Mouse (Mus musculus): ENCODE results near the gene Olig2. TPM values are rescaled to one million over a fixed set of nuclear protein-coding genes. Genes with fewer than 3 reads are reported as not detected.
"Not testable (repeated sequence)": the region's sequence is repeated elsewhere in the genome, so short reads cannot be mapped to it uniquely, and the experiment has no call there.

Olig2 gene
- total RNA-seq, 2 experiments from 2014 or later, result not detected

- DNase-seq (ENCODE audit: low spot score in 2 of 2), result peak in 1 of 2 experiments; percentile 13
These were observed 1.0 kb downstream of the Olig2 start for GRCm38 (mm10) chr16:91226038-91226882.

DNA sequence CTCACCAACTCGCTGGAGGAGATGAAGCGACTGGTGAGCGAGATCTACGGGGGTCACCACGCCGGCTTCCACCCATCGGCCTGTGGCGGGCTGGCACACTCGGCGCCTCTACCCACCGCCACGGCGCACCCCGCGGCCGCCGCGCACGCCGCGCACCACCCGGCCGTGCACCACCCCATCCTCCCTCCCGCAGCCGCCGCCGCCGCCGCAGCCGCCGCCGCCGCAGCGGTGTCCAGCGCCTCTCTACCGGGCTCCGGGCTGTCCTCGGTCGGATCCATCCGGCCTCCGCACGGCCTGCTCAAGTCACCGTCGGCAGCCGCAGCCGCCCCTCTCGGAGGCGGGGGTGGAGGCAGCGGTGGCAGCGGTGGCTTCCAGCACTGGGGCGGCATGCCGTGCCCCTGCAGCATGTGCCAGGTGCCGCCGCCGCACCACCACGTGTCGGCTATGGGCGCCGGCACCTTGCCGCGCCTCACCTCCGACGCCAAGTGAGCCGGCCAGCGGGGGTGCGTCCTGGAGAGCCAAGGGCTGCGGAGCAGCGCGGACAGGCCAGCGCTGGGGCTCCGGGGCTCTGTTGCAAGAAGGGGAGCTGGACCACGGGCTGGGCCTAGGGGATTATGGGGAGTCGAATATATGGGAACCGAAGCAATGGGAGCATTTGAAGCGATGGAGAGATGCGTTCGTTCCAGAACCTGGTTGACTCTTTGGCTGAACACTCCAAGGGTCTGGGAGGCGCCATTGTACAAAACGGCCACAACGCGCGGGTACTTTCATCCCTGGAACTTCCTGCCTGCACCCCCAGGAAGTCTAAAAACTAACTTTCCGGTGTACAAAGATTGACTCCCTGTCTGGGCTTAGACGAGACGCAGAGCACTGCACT, 1.9 kb downstream of the Olig2 start:
- no peak for DNase-seq (ENCODE audit: low spot score in 2 of 2)

- no peak for DNase-seq (ENCODE audit: low spot score in 2 of 2)
These were observed 2.4 kb downstream of the Olig2 start for GRCm38 (mm10) chr16:91227760-91228043.

- DNase-seq (ENCODE audit: low spot score in 2 of 2), result no peak
These were observed 3.2 kb downstream of the Olig2 start for GRCm38 (mm10) chr16:91228238-91229071.

DNA sequence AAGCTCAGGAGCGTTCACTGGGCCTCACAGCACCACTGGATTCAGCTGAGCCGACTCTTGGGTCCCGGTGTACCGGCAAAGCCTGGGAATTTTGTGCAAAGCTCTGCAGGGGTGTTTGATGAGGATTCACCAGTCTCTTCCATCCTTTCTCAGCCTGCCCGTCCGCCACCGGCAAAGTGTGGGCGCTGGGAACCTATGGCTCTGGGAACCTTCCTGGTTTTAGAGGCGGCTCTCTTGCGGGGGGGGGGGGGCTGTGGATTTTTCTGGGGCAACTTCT, 3.8 kb downstream of the Olig2 start:
- no peak for DNase-seq (ENCODE audit: low spot score in 2 of 2)

GRCm38 (mm10) chr16:91229643-91230042, 4.4 kb downstream of the Olig2 start:
- no peak for DNase-seq (ENCODE audit: low spot score in 2 of 2)

DNA sequence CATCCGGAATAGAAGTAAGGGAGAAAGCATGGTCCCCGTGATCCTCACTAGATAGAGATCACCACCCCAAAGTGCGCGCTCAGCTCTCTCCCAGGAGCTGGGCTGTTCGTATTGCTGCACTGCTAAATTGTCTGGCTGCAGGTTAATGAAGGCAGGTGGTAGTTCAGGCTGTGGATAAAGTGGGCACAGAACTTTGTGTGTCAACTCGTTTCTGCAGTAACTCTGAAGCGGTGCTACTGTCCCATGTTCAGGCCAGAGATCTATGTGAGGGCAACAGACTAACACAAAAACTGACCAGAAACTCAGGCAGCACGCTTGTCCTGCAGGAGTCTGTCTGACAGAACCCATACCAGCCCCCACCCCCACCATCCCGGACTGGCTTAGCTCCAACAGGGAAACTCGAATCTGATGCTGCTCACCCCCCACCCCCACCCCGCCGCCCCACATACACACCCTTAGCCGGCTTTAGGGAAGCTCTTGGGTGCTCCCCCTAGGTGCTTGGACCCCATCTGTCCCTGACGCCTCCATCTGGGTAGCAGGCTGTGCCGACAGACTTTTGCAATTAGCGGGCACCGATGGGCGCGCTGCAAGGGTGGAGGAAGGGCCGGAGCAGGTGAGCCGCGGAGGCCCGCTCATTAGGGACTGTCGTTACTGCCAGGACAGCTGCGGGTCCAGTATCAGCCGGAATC, 6.7 kb downstream of the Olig2 start:
- no peak for DNase-seq (ENCODE audit: low spot score in 2 of 2)

DNA sequence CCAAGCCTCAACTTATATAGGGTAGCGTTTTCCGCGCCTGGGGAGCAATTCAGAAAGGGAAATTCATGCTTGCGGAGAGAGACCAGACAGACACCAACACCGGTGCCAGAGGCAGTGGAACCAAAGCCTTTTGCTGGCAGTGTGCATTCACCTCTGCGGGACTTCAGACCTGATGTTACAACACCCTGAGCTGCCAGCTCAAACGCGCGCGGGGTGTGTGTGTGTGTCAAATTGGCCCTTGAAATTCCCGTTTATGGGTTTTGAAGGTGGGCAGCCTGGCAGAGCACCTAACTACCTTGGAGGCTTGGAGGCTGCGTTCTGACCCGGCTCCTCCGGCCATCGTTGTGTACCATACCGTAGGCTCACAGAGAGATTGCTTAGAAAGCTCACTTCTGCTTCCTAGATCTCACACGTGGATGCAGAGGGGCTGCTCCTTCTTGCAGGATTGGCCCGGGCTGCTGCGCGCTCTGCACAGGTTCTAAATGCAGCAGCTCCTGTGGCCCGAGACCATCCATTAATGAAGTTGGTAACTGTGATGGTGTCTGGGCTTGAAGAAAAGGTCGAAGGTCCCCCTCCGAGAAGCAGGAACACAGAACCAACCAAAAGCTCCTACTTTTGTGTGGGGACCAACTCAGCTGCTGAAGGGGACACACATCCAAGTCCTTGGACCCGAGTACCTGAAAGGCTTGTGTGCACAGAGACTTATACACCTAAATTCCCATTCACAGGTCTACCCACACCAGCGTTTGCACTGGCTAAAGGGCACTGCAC, 7.4 kb downstream of the Olig2 start:
- no peak for DNase-seq (ENCODE audit: low spot score in 2 of 2)

DNA sequence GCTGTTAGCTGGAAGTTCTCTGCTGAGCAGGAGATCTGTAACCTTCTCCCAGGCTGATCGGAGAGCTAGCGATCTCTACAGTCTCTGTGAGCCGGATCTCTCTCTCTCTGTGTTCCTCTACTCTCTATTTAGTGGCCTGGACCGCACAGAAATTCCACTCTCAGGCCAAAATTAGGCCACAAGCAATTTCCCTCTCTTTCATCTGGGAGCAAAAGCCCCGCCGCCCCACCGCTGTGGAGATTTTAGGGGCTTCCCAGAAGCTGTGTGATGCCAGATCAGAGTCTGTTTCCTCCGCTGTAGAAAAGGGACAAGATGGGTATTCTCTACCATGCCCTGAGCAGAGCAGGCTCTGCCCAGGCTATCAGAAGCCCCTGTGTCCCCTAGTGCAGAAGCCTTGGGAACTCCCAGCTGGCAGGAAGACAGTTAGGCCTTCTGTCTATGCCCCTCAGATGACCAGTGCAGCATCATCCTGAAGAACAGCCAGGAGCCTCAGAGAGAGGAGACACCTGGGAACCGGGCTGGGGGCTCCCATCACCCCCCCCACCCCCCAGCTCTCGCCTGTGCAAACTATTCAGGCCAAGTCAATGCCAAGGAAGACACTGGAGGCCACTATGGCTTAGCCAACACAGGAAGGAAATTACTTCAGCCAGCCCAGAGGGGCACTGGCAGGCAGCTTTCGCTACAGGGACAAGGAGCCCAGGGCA, 8.1 kb downstream of the Olig2 start:
- DNase-seq (ENCODE audit: low spot score in 2 of 2), result no peak

- DNase-seq (ENCODE audit: low spot score in 2 of 2), result no peak
These were observed 13.8 kb downstream of the Olig2 start for GRCm38 (mm10) chr16:91239024-91239423.

- no peak for DNase-seq (ENCODE audit: low spot score in 2 of 2)
These were observed 21.0 kb downstream of the Olig2 start for GRCm38 (mm10) chr16:91246292-91246691.

DNA sequence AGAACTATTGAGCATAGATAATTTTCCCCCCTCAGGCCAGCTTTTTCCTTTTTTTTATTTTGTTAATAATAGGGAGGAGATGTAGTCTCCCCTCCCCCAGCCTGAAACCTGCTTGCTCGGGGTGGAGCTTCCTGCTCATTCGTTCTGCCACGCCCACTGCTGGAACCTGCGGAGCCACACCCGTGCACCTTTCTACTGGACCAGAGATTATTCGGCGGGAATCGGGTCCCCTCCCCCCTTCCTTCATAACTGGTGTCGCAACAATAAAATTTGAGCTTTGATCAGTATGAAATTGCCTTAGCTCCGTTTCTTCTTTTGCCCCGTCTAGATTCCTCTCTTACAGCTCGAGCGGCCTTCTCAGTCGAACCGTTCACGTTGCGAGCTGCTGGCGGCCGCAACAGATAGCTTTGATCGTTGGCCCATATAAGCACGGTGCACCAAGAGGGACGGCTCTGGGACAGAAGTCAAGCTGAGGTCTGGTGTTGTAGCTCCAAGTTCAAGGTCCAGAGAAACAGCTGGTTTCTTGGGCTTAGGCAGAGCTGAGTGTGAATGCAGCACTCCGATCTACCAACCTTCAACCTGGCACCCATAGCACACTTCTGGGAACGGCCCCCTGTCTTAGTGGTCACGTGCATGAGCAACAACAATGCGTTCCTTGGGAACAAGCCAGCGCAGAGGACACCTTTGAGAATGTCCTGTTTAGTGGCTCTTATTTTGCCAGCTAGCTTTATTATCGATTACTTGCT, 30.3 kb downstream of the Olig2 start:
- not testable (repeated sequence) for DNase-seq (ENCODE audit: low spot score in 2 of 2)

GRCm38 (mm10) chr16:91258956-91259355, 33.7 kb downstream of the Olig2 start:
- no peak for DNase-seq (ENCODE audit: low spot score in 2 of 2)

GRCm38 (mm10) chr16:91260861-91261260, 35.6 kb downstream of the Olig2 start:
- no peak for DNase-seq (ENCODE audit: low spot score in 2 of 2)

DNA sequence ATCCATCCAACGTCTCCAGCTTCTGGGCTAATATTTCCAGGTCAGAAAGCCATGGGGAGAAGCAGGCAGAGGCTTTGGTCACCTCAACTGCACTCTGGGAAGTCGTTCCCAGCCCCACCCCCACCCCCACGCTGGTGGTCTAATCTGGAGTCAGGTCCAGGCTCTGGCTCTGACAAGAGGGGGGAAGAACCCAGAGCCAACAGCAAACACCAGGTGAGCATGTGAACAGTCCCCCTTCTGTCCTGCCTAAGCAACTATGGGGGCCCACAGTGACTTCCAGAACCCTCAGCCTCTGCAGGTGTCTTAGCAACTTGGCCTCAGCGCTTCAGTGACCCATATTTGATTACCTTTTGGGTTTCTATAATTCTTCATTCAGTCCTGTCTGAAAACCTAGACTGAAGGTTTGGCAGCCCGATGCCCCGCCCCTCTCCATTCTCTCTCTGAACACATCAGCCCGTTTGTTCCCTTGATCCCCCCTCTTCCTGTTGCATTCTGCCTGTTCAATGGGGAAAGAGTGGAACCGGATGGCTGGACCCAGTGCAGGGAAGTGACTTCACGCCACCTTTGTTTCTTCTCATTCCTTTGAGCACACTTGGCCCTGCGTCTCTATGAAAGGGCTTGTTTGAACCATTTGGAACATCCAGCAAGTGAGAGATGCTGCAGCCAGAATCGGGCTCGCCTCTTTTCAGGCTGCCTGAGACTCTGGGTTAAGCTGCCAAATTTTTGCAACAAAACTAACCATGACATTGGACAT, 37.4 kb downstream of the Olig2 start:
- no peak for DNase-seq (ENCODE audit: low spot score in 2 of 2)

DNA sequence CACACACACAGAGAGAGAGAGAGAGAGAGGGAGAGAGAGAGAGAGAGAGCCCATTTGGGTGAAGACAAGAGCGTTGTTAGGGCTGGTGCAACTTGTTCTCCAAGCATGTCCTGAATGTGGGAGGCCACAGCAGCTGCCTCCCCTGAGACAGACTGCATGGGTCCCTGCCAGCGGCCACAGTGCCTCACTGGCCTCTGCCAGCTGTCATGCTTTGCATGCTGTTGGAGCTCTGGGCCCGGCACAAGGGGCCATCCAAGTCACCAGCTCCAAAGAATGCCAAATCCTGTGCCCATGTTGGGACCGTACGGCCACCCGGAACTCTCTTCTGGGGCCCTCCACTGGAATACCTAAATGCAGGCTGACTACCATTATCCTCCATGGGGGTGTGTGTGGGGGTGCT, 40.7 kb downstream of the Olig2 start:
- peak in 1 of 2 experiments; percentile 59 for DNase-seq (ENCODE audit: low spot score in 2 of 2)

DNA sequence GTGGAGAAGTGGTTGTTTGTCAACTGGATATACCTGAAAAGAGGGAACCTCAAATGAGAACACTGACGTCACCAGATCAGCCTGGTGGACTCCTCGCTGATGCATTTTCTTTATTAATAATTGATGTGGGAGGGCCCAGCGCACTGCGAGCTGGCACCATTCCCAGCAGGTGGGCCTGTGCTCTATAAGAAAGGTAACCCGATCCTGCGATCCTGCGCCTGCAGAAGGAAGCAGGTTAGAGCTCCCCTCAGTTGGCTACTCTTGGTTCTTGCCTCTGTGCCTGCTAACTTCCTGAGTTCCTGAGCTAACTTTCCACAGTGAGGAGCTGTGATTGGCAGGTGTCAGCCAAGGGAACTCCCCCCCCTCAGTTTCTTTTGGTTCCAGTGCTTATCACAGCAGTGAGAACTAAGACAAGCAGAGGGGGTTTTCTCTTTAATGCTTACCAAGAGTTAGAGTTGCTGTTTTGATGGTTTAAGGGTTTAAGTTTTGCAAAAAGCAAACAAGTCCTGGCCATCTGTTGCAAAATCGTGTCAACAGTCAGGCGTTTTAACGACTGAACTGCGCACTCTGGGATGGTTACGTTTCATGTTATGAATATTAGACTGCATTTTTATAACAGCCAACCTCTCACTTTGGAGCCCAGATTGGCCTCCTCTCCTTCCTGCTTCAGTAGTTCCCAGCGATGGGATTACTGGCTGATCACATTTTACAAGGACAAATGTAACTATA, 43.6 kb downstream of the Olig2 start:
- DNase-seq (ENCODE audit: low spot score in 2 of 2), result no peak

Measured in gastrocnemius, postnatal 4 days (tissue).